Mouse (Mus musculus) lung, embryonic 16.5 days (tissue): ENCODE data around the gene Arhgap15. TPM values are rescaled to one million over a fixed set of nuclear protein-coding genes. Genes with fewer than 3 reads are reported as not detected.

ENCODE experiments used
- ATAC-seq: fragments of 200-750 bp; cut with Nextera tagmentation; 2 replicates; pipeline ENCODE4 v1.8.0; 2017; ENCODE audit warnings: low read depth, mild to moderate bottlenecking, moderate library complexity
- H3K27ac ChIP-seq: fragments of 300-500 bp; sonication (generic); 2 replicates; pipeline ENCODE4 v1.5.1; 2014; ENCODE audit warnings: mild to moderate bottlenecking, control low read depth, low read length
- H3K27me3 ChIP-seq: fragments of 300-500 bp; sonication (generic); 2 replicates; pipeline ENCODE4 v1.6.1; 2014; ENCODE audit warnings: low read depth, low read length, mixed read lengths; ENCODE audit not compliant: control insufficient read depth, insufficient read depth
- H3K36me3 ChIP-seq: fragments of 300-500 bp; sonication (generic); 2 replicates; pipeline ENCODE4 v1.6.1; 2014; ENCODE audit warnings: low read length; ENCODE audit not compliant: control insufficient read depth, insufficient read depth
- H3K4me1 ChIP-seq: fragments of 300-500 bp; sonication (generic); replicated peaks from 2 replicates; pipeline ENCODE4 v1.6.1; 2014; ENCODE audit warnings: low read length, mixed read lengths; ENCODE audit not compliant: control insufficient read depth, insufficient read depth
- H3K4me2 ChIP-seq: fragments of 300-500 bp; sonication (generic); 2 replicates; pipeline ENCODE4 v1.6.1; 2014; ENCODE audit warnings: low read depth, low read length, control low read depth
- H3K4me3 ChIP-seq: fragments of 300-500 bp; sonication (generic); 2 replicates; pipeline ENCODE4 v1.5.1; 2014; ENCODE audit warnings: mild to moderate bottlenecking, low read length, control low read depth
- H3K9ac ChIP-seq: fragments of 300-500 bp; sonication (generic); 2 replicates; pipeline ENCODE4 v1.6.1; 2014; ENCODE audit warnings: low read length, control low read depth
- H3K9me3 ChIP-seq: fragments of 300-500 bp; sonication (generic); 2 replicates; pipeline ENCODE4 v1.6.1; 2016; ENCODE audit warnings: low read length; ENCODE audit not compliant: control insufficient read depth
- WGBS: fragments of 180-500 bp; shearing (Covaris S2); extraction: QIAGEN DNeasy Blood & Tissue Kit; methylation state at CpG from one replicate; pipeline ENCODE4 v1.1.7; 2014; 5-methylcytosine and 5-hydroxymethylcytosine counted together
- polyA plus RNA-seq: library from polyadenylated mRNA; unstranded; fragments of >200 nt; fragmentation: Nextera tagmentation; extraction: Ambion mirVana; gene quantifications from 2 replicates; pipeline ENCODE4 v1.2.1, GENCODE M21; 2015

Arhgap15 gene
- polyA plus RNA-seq, 1 experiment from 2014 or later, result 2.1 TPM

- no peak overlapping the region for H3K27ac ChIP-seq
Measured at GRCm38 (mm10) chr2:43841644-43842043, 93.0 kb downstream of the Arhgap15 start.

GRCm38 (mm10) chr2:43851195-43851594 is 102.6 kb downstream of the Arhgap15 start:
- no peaks in the 10 kb centered on the region for H3K27me3 ChIP-seq
- H3K4me2 ChIP-seq, result no peak overlapping the region
- WGBS, result 50% methylated on average over 3 of the region's 3 CpGs

More at GRCm38 (mm10) chr2:43841644-43842043, 93.0 kb downstream of the Arhgap15 start:
- no peak overlapping the region for H3K9ac ChIP-seq
- no peaks in the 10 kb centered on the region for H3K9me3 ChIP-seq
- no peaks in the 10 kb centered on the region for H3K36me3 ChIP-seq
- WGBS, result 50% methylated on average over 5 of the region's 5 CpGs
- no peaks in the 10 kb centered on the region for H3K4me1 ChIP-seq
- peak; percentile 45 for ATAC-seq
- no peak overlapping the region for H3K4me3 ChIP-seq
- no peaks in the 10 kb centered on the region for H3K27me3 ChIP-seq
- no peak overlapping the region for H3K4me2 ChIP-seq

GRCm38 (mm10) chr2:43862709-43863108 is 114.1 kb downstream of the Arhgap15 start:
- H3K9me3 ChIP-seq, result no peaks in the 10 kb centered on the region
- WGBS, result 67% methylated on average over 5 of the region's 5 CpGs
- no peak overlapping the region for H3K9ac ChIP-seq
- H3K27me3 ChIP-seq, result no peaks in the 10 kb centered on the region
- no peaks in the 10 kb centered on the region for H3K4me1 ChIP-seq
- H3K4me3 ChIP-seq, result no peak overlapping the region
- H3K27ac ChIP-seq, result no peak overlapping the region
- no peaks in the 10 kb centered on the region for H3K36me3 ChIP-seq
- no peak for ATAC-seq
- H3K4me2 ChIP-seq, result no peak overlapping the region

More at GRCm38 (mm10) chr2:43851195-43851594, 102.6 kb downstream of the Arhgap15 start:
- Histone ChIP-seq H3K9me3 (no peaks in the 10 kb centered on the region), H3K4me1 (no peaks in the 10 kb centered on the region), H3K9ac (no peak overlapping the region), H3K27ac (no peak overlapping the region), H3K4me3 (no peak overlapping the region), H3K36me3 (no peaks in the 10 kb centered on the region)
- no peak for ATAC-seq

GRCm38 (mm10) chr2:43902403-43902973 is 153.9 kb downstream of the Arhgap15 start:
- Histone ChIP-seq H3K9ac (no peak overlapping the region), H3K4me3 (no peak overlapping the region), H3K36me3 (no peaks in the 10 kb centered on the region), H3K4me2 (no peak overlapping the region), H3K9me3 (no peaks in the 10 kb centered on the region), H3K27me3 (no peaks in the 10 kb centered on the region), H3K27ac (no peak overlapping the region), H3K4me1 (no peaks in the 10 kb centered on the region)
- peak; percentile 70 for ATAC-seq
- WGBS, result 16% methylated on average over 7 of the region's 7 CpGs

- WGBS, result 76% methylated on average over 5 of the region's 5 CpGs
- Histone ChIP-seq H3K27me3 (no peaks in the 10 kb centered on the region), H3K4me1 (no peaks in the 10 kb centered on the region), H3K9ac (no peak overlapping the region), H3K4me2 (no peak overlapping the region), H3K36me3 (no peaks in the 10 kb centered on the region), H3K9me3 (no peaks in the 10 kb centered on the region), H3K4me3 (no peak overlapping the region), H3K27ac (no peak overlapping the region)
- no peak for ATAC-seq
Measured at GRCm38 (mm10) chr2:43907496-43907895, 158.9 kb downstream of the Arhgap15 start.

- Histone ChIP-seq H3K27ac (no peak overlapping the region), H3K4me1 (no peaks in the 10 kb centered on the region), H3K9ac (no peak overlapping the region), H3K27me3 (no peaks in the 10 kb centered on the region), H3K4me3 (no peak overlapping the region), H3K4me2 (no peak overlapping the region), H3K36me3 (no peaks in the 10 kb centered on the region), H3K9me3 (no peaks in the 10 kb centered on the region)
- 50% methylated on average over 6 of the region's 6 CpGs for WGBS
- peak; percentile 17; the same call in 1 of the 2 replicates for ATAC-seq
Measured at GRCm38 (mm10) chr2:43914104-43914503, 165.5 kb downstream of the Arhgap15 start.

GRCm38 (mm10) chr2:43923863-43924340 is 175.3 kb downstream of the Arhgap15 start:
- Histone ChIP-seq H3K36me3 (no peaks in the 10 kb centered on the region), H3K9ac (no peak overlapping the region), H3K4me2 (no peak overlapping the region), H3K27ac (no peak overlapping the region), H3K4me3 (no peak overlapping the region), H3K4me1 (no peaks in the 10 kb centered on the region), H3K27me3 (no peaks in the 10 kb centered on the region), H3K9me3 (no peaks in the 10 kb centered on the region)
- no peak for ATAC-seq
- WGBS, result 81% methylated on average over 5 of the region's 5 CpGs

GRCm38 (mm10) chr2:43931687-43932086 is 183.1 kb downstream of the Arhgap15 start:
- H3K9ac ChIP-seq, result no peak overlapping the region
- 90% methylated on average over 3 of the region's 3 CpGs for WGBS
- no peak for ATAC-seq
- H3K27ac ChIP-seq, result no peak overlapping the region
- no peaks in the 10 kb centered on the region for H3K4me1 ChIP-seq
- no peaks in the 10 kb centered on the region for H3K27me3 ChIP-seq
- no peak overlapping the region for H3K4me2 ChIP-seq
- no peaks in the 10 kb centered on the region for H3K9me3 ChIP-seq
- no peaks in the 10 kb centered on the region for H3K36me3 ChIP-seq
- no peak overlapping the region for H3K4me3 ChIP-seq

- no peaks in the 10 kb centered on the region for H3K4me1 ChIP-seq
- 74% methylated on average over 5 of the region's 5 CpGs for WGBS
- no peak for ATAC-seq
- no peak overlapping the region for H3K27ac ChIP-seq
- H3K36me3 ChIP-seq, result no peaks in the 10 kb centered on the region
- H3K27me3 ChIP-seq, result no peaks in the 10 kb centered on the region
- no peak overlapping the region for H3K4me3 ChIP-seq
- H3K4me2 ChIP-seq, result no peak overlapping the region
- H3K9ac ChIP-seq, result no peak overlapping the region
- no peaks in the 10 kb centered on the region for H3K9me3 ChIP-seq
Measured at GRCm38 (mm10) chr2:43939196-43939595, 190.6 kb downstream of the Arhgap15 start.
